Mouse (Mus musculus) heart, embryonic 16.5 days (tissue): Measurements from ENCODE around the gene Abca3. TPM values are rescaled to one million over a fixed set of nuclear protein-coding genes. Genes with fewer than 3 reads are reported as not detected.

Source experiments
- ATAC-seq: fragments of 200-750 bp; cut with Nextera tagmentation; replicated peaks from 2 replicates; pipeline ENCODE4 v1.8.0; 2017; ENCODE audit warnings: moderate number of reproducible peaks; ENCODE audit not compliant: insufficient read depth, low FRiP score; ENCODE audit errors: extremely low read depth
- H3K27ac ChIP-seq: fragments of 300-500 bp; sonication (generic); 2 replicates; pipeline ENCODE4 v1.5.1; 2014; ENCODE audit warnings: mild to moderate bottlenecking, low read length, control low read depth, moderate library complexity
- H3K27me3 ChIP-seq: fragments of 300-500 bp; sonication (generic); 2 replicates; pipeline ENCODE4 v1.6.1; 2014; ENCODE audit warnings: low read length, mixed read lengths; ENCODE audit not compliant: control insufficient read depth, insufficient read depth
- H3K36me3 ChIP-seq: fragments of 300-500 bp; sonication (generic); 2 replicates; pipeline ENCODE4 v1.6.1; 2014; ENCODE audit not compliant: control insufficient read depth, insufficient read depth
- H3K4me1 ChIP-seq: fragments of 300-500 bp; sonication (generic); 2 replicates; pipeline ENCODE4 v1.6.1; 2014; ENCODE audit warnings: low read length, mixed read lengths; ENCODE audit not compliant: control insufficient read depth, insufficient read depth
- H3K4me2 ChIP-seq: fragments of 300-500 bp; sonication (generic); 2 replicates; pipeline ENCODE4 v1.6.1; 2014; ENCODE audit warnings: low read depth, mild to moderate bottlenecking, control low read depth, low read length
- H3K4me3 ChIP-seq: fragments of 300-500 bp; sonication (generic); 2 replicates; pipeline ENCODE4 v1.5.1; 2014; ENCODE audit warnings: mild to moderate bottlenecking, control low read depth, low read length
- H3K9ac ChIP-seq: fragments of 300-500 bp; sonication (generic); 2 replicates; pipeline ENCODE4 v1.6.1; 2014; ENCODE audit warnings: low read length, control low read depth
- H3K9me3 ChIP-seq: fragments of 300-500 bp; sonication (generic); replicated peaks from 2 replicates; pipeline ENCODE4 v1.6.1; 2016; ENCODE audit warnings: low read length; ENCODE audit not compliant: control insufficient read depth
- WGBS: fragments of 180-500 bp; shearing (Covaris S2); extraction: QIAGEN DNeasy Blood & Tissue Kit; methylation state at CpG from one replicate; pipeline ENCODE4 v1.1.7; 2014; 5-methylcytosine and 5-hydroxymethylcytosine counted together
- polyA plus RNA-seq: library from polyadenylated mRNA; unstranded; fragments of >200 nt; fragmentation: Nextera tagmentation; extraction: Ambion mirVana; gene quantifications from 2 replicates; pipeline ENCODE4 v1.2.1, GENCODE M21; 2015

Gene Abca3
- polyA plus RNA-seq, 1 experiment from 2014 or later = 6.8 TPM

DNA sequence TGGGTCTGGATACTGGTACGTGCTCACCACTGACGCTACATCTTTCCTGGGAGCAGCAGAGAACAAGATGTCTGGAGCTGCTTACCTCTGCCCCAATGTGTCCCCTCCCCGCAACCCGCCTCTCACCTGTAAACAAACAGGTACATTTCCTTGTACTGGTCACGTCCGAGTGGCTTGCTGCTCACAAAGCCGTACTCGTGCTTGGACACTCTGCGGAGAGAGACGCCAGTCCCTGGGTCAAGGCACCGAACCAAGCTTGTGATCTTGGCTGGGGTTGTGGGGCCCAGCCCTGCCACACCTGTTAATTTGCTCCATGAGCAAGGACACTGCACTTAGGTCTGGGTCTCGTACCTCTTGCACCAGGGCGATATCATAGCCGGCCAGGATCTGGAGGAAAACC lies 90.4 kb downstream of the Abca3 start:
- 88% methylated on average over 14 of the region's 14 CpGs for WGBS
- Histone ChIP-seq H3K27ac (no peak overlapping the region), H3K4me3 (no peak overlapping the region), H3K27me3 (no peaks in the 10 kb centered on the region), H3K4me2 (no peak overlapping the region), H3K9me3 (no peaks in the 10 kb centered on the region), H3K9ac (no peak overlapping the region), H3K36me3 (peaks cover 60% of the 10 kb centered on the region), H3K4me1 (no peaks in the 10 kb centered on the region)
- ATAC-seq = no peak

DNA sequence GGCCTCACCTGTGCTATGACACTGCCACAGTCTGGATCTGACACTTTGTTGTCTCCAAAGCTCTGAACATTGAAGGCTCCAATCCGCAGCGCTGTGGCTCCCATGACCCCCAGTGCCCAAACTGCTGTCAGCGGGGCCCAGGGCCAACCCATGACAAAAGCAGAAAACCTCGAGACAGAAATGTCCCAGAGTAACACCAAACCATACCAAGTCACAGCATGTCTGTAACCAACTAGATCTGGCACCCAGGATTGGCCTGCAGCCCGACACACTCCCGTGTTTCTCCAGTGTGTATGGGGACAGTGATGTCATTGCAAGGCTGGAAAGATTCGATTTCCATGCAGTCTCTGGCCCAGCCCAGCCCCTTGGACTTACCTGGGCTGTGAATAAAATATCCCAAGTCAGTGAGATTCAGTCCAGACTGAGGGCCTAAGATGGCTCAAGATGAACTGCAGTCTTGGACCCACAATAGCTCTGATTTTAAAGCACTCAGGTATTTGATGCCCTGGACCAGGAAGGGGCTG lies 90.9 kb downstream of the Abca3 start, which contains the start of gene Dnase1l2:
Gene Dnase1l2, minus strand, starts transcription at position 474 of the 524 bp plus-strand sequence.
- no peak for ATAC-seq
- Histone ChIP-seq H3K9me3 (no peaks in the 10 kb centered on the region), H3K9ac (no peak within 1 kb of the TSS), H3K27ac (no peak within 1 kb of the TSS), H3K36me3 (peaks cover 62% of the 10 kb centered on the region), H3K27me3 (no peaks in the 10 kb centered on the region), H3K4me1 (no peaks in the 10 kb centered on the region), H3K4me3 (no peak within 1 kb of the TSS), H3K4me2 (no peak within 1 kb of the TSS)
- 77% methylated on average over 7 of the region's 7 CpGs for WGBS

DNA sequence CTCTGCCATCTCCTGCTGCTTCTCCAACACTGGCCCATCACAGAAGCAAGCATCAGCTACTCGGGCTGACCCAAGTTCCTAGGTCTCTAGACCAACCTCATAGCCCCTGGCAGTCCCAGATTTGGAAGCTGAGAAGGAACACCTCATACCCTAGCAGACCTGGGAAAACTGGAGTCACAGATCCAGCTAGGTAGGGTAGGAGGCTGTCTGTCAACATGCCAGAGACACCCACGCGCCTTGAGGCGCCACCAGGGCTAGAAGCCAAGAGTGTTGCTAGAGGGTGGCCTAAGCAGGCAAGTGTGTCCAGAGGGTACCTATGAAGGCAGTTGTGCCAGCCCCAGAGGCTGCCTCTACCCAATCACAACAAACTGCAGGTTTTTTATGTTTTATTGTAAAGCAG lies 91.7 kb downstream of the Abca3 start:
- Histone ChIP-seq H3K27ac (no peak overlapping the region), H3K36me3 (peaks cover 67% of the 10 kb centered on the region), H3K4me3 (no peak overlapping the region), H3K9ac (no peak overlapping the region), H3K4me1 (no peaks in the 10 kb centered on the region), H3K4me2 (no peak overlapping the region), H3K27me3 (no peaks in the 10 kb centered on the region), H3K9me3 (no peaks in the 10 kb centered on the region)
- WGBS = 67% methylated on average over 4 of the region's 4 CpGs
- ATAC-seq = no peak

GRCm38 (mm10) chr17:24446590-24446989 lies 94.8 kb downstream of the Abca3 start:
- WGBS = 94% methylated on average over 8 of the region's 8 CpGs
- H3K27me3 ChIP-seq = no peaks in the 10 kb centered on the region
- no peak overlapping the region for H3K9ac ChIP-seq
- no peak overlapping the region for H3K4me3 ChIP-seq
- H3K4me1 ChIP-seq = no peaks in the 10 kb centered on the region
- no peak overlapping the region for H3K27ac ChIP-seq
- H3K9me3 ChIP-seq = no peaks in the 10 kb centered on the region
- H3K4me2 ChIP-seq = no peak overlapping the region
- ATAC-seq = no peak
- peaks cover 56% of the 10 kb centered on the region for H3K36me3 ChIP-seq

- no peak overlapping the region for H3K9ac ChIP-seq
- 86% methylated on average over 6 of the region's 6 CpGs for WGBS
- H3K4me2 ChIP-seq = no peak overlapping the region
- H3K27me3 ChIP-seq = no peaks in the 10 kb centered on the region
- ATAC-seq = no peak
- H3K9me3 ChIP-seq = no peaks in the 10 kb centered on the region
- no peak overlapping the region for H3K4me3 ChIP-seq
- no peak overlapping the region for H3K27ac ChIP-seq
- H3K36me3 ChIP-seq = peaks cover 45% of the 10 kb centered on the region
- H3K4me1 ChIP-seq = peaks cover 10% of the 10 kb centered on the region
Observed at GRCm38 (mm10) chr17:24449507-24449906, 97.8 kb downstream of the Abca3 start.

GRCm38 (mm10) chr17:24451220-24451619 lies 99.5 kb downstream of the Abca3 start:
- no peak overlapping the region for H3K4me2 ChIP-seq
- no peak overlapping the region for H3K9ac ChIP-seq
- H3K27ac ChIP-seq = no peak overlapping the region
- no peak overlapping the region for H3K4me3 ChIP-seq
- 87% methylated on average over 6 of the region's 6 CpGs for WGBS
- no peaks in the 10 kb centered on the region for H3K9me3 ChIP-seq
- no peak for ATAC-seq
- no peaks in the 10 kb centered on the region for H3K27me3 ChIP-seq
- peaks cover 10% of the 10 kb centered on the region for H3K4me1 ChIP-seq
- H3K36me3 ChIP-seq = peaks cover 31% of the 10 kb centered on the region

DNA sequence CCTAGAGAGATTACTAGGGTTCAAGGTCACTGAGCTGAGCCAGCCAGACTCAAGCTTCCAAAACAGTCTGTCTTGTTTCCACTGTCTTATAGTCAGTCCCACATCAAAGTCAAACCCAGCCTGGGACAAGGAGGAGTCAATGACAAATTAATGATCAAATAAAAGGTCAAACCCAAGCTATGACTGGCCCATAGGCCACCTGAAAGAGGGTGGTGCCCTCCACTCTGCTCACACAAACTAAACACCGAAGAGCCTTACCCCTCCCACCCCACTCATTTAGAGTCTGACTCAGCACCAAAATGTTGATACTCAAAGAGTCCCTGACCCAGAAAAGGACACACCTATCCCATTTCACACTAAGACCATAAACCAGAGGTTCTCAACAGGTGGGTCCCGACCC lies 101.6 kb downstream of the Abca3 start:
- 70% methylated on average over 2 of the region's 2 CpGs for WGBS
- no peaks in the 10 kb centered on the region for H3K9me3 ChIP-seq
- no peak overlapping the region for H3K9ac ChIP-seq
- no peaks in the 10 kb centered on the region for H3K27me3 ChIP-seq
- peaks cover 10% of the 10 kb centered on the region for H3K4me1 ChIP-seq
- H3K36me3 ChIP-seq = peaks cover 11% of the 10 kb centered on the region
- 0 out of 2 replicates have a peak overlapping the region, but pooled peaks have one; percentile 83 for H3K4me2 ChIP-seq
- no peak overlapping the region for H3K27ac ChIP-seq
- ATAC-seq = no peak
- H3K4me3 ChIP-seq = no peak overlapping the region

GRCm38 (mm10) chr17:24454218-24454755 lies 102.5 kb downstream of the Abca3 start:
- Histone ChIP-seq H3K9ac (peak overlapping the region; percentile 94), H3K36me3 (peaks cover 2% of the 10 kb centered on the region), H3K9me3 (no peaks in the 10 kb centered on the region), H3K4me3 (peak overlapping the region; percentile 82), H3K4me2 (peak overlapping the region; percentile 83), H3K27me3 (no peaks in the 10 kb centered on the region), H3K27ac (peak overlapping the region; percentile 96), H3K4me1 (peaks cover 10% of the 10 kb centered on the region)
- WGBS = 3% methylated on average over 14 of the region's 14 CpGs
- ATAC-seq = no peak

- Histone ChIP-seq H3K9ac (peak overlapping the region; percentile 94), H3K27ac (peak overlapping the region; percentile 96), H3K4me2 (peak overlapping the region; percentile 83), H3K27me3 (no peaks in the 10 kb centered on the region), H3K36me3 (no peaks in the 10 kb centered on the region), H3K4me3 (peak overlapping the region; percentile 82), H3K9me3 (no peaks in the 10 kb centered on the region), H3K4me1 (peaks cover 10% of the 10 kb centered on the region)
- WGBS = under 1% methylated on average over 67 of the region's 67 CpGs
- ATAC-seq = peak; percentile 93
Observed at GRCm38 (mm10) chr17:24454756-24455522, 103.2 kb downstream of the Abca3 start.
